Mouse (Mus musculus) liver, embryonic 12.5 days (tissue): ENCODE data around the gene Abhd2. TPM values are rescaled to one million over a fixed set of nuclear protein-coding genes. Genes with fewer than 3 reads are reported as not detected.

ENCODE experiments used
- ATAC-seq: fragments of 200-750 bp; cut with Nextera tagmentation; 2 replicates; pipeline ENCODE4 v1.8.0; 2017; ENCODE audit warnings: moderate number of reproducible peaks, mild to moderate bottlenecking, moderate library complexity
- H3K27ac ChIP-seq: fragments of 300-500 bp; sonication (generic); 2 replicates; pipeline ENCODE4 v1.5.1; 2016; ENCODE audit warnings: mild to moderate bottlenecking
- H3K27me3 ChIP-seq: fragments of 300-500 bp; sonication (generic); replicated peaks from 2 replicates; pipeline ENCODE4 v1.6.1; 2016; ENCODE audit warnings: mild to moderate bottlenecking, moderate library complexity
- H3K36me3 ChIP-seq: fragments of 300-500 bp; sonication (generic); 2 replicates; pipeline ENCODE4 v1.6.1; 2016; ENCODE audit warnings: mild to moderate bottlenecking, moderate library complexity
- H3K4me1 ChIP-seq: fragments of 300-500 bp; sonication (generic); 2 replicates; pipeline ENCODE4 v1.6.1; 2016
- H3K4me2 ChIP-seq: fragments of 300-500 bp; sonication (generic); 2 replicates; pipeline ENCODE4 v1.6.1; 2016; ENCODE audit warnings: mild to moderate bottlenecking, moderate library complexity
- H3K4me3 ChIP-seq: fragments of 300-500 bp; sonication (generic); 2 replicates; pipeline ENCODE4 v1.5.1; 2016; ENCODE audit warnings: mild to moderate bottlenecking, moderate library complexity
- H3K9ac ChIP-seq: fragments of 300-500 bp; sonication (generic); 2 replicates; pipeline ENCODE4 v1.6.1; 2016; ENCODE audit warnings: mild to moderate bottlenecking, moderate library complexity
- H3K9me3 ChIP-seq: fragments of 300-500 bp; sonication (generic); replicated peaks from 2 replicates; pipeline ENCODE4 v1.6.1; 2016; ENCODE audit warnings: mild to moderate bottlenecking, moderate library complexity
- WGBS: fragments of 180-500 bp; shearing (Covaris S2); methylation state at CpG from one replicate; pipeline ENCODE4 v1.1.7; 2016; ENCODE audit not compliant: insufficient replicate concordance; 5-methylcytosine and 5-hydroxymethylcytosine counted together
- polyA plus RNA-seq: library from polyadenylated mRNA; unstranded; fragments of >200 nt; fragmentation: Nextera tagmentation; extraction: Ambion mirVana; gene quantifications from 2 replicates; pipeline ENCODE4 v1.2.1, GENCODE M21; 2016

Abhd2 gene
- polyA plus RNA-seq, 1 experiment from 2014 or later: 9.6 TPM

GRCm38 (mm10) chr7:79313519-79314059 is 40.6 kb downstream of the Abhd2 start:
- H3K4me3 ChIP-seq: no peak overlapping the region
- no peaks in the 10 kb centered on the region for H3K27me3 ChIP-seq
- no peak overlapping the region for H3K9ac ChIP-seq
- no peaks in the 10 kb centered on the region for H3K9me3 ChIP-seq
- H3K4me1 ChIP-seq: peaks cover 93% of the 10 kb centered on the region
- H3K27ac ChIP-seq: peak overlapping the region; percentile 47
- H3K36me3 ChIP-seq: 0 out of 2 replicates have a peak, but pooled peaks cover 7% of the 10 kb centered on the region
- H3K4me2 ChIP-seq: peak overlapping the region; percentile 24
- WGBS: 20% methylated on average over 12 of the region's 12 CpGs
- ATAC-seq: peak; percentile 33; the same call in 1 of the 2 replicates

- Histone ChIP-seq H3K36me3 (0 out of 2 replicates have a peak, but pooled peaks cover 5% of the 10 kb centered on the region), H3K4me2 (no peak overlapping the region), H3K9me3 (no peaks in the 10 kb centered on the region), H3K27ac (no peak overlapping the region), H3K9ac (no peak overlapping the region), H3K27me3 (no peaks in the 10 kb centered on the region), H3K4me1 (peaks cover 85% of the 10 kb centered on the region), H3K4me3 (no peak overlapping the region)
- WGBS: 32% methylated on average over 5 of the region's 5 CpGs
- ATAC-seq: no peak
These were observed 41.5 kb downstream of the Abhd2 start for GRCm38 (mm10) chr7:79314517-79314916.

GRCm38 (mm10) chr7:79315149-79315548 is 42.1 kb downstream of the Abhd2 start:
- Histone ChIP-seq H3K36me3 (0 out of 2 replicates have a peak, but pooled peaks cover 4% of the 10 kb centered on the region), H3K4me3 (no peak overlapping the region), H3K27me3 (no peaks in the 10 kb centered on the region), H3K27ac (no peak overlapping the region), H3K9ac (no peak overlapping the region), H3K4me2 (no peak overlapping the region), H3K4me1 (peaks cover 78% of the 10 kb centered on the region), H3K9me3 (no peaks in the 10 kb centered on the region)
- ATAC-seq: no peak
- WGBS: 32% methylated on average over 8 of the region's 8 CpGs

GRCm38 (mm10) chr7:79316069-79316695 is 43.2 kb downstream of the Abhd2 start:
- H3K4me1 ChIP-seq: peaks cover 69% of the 10 kb centered on the region
- H3K4me2 ChIP-seq: no peak overlapping the region

GRCm38 (mm10) chr7:79317576-79317975 is 44.6 kb downstream of the Abhd2 start:
- ATAC-seq: no peak
- Histone ChIP-seq H3K4me1 (peaks cover 55% of the 10 kb centered on the region), H3K9ac (no peak overlapping the region), H3K27me3 (no peaks in the 10 kb centered on the region), H3K4me2 (no peak overlapping the region), H3K27ac (no peak overlapping the region), H3K36me3 (peaks cover 8% of the 10 kb centered on the region; the same call in 1 of the 2 replicates), H3K4me3 (no peak overlapping the region), H3K9me3 (no peaks in the 10 kb centered on the region)
- WGBS: 69% methylated on average over 7 of the region's 7 CpGs

More at GRCm38 (mm10) chr7:79316069-79316695, 43.2 kb downstream of the Abhd2 start:
- Histone ChIP-seq H3K27me3 (no peaks in the 10 kb centered on the region), H3K9ac (no peak overlapping the region), H3K36me3 (0 out of 2 replicates have a peak, but pooled peaks cover 4% of the 10 kb centered on the region), H3K27ac (no peak overlapping the region), H3K9me3 (no peaks in the 10 kb centered on the region), H3K4me3 (no peak overlapping the region)
- ATAC-seq: no peak
- WGBS: 64% methylated on average over 10 of the region's 10 CpGs

- no peak for ATAC-seq
- Histone ChIP-seq H3K36me3 (peaks cover 13% of the 10 kb centered on the region), H3K9ac (no peak overlapping the region), H3K27me3 (no peaks in the 10 kb centered on the region), H3K9me3 (no peaks in the 10 kb centered on the region), H3K4me3 (no peak overlapping the region), H3K27ac (no peak overlapping the region), H3K4me1 (peaks cover 48% of the 10 kb centered on the region), H3K4me2 (no peak overlapping the region)
- WGBS: 19% methylated on average over 13 of the region's 13 CpGs
These were observed 45.3 kb downstream of the Abhd2 start for GRCm38 (mm10) chr7:79318110-79318801.

GRCm38 (mm10) chr7:79323855-79324254 is 50.9 kb downstream of the Abhd2 start:
- no peak overlapping the region for H3K9ac ChIP-seq
- ATAC-seq: no peak
- H3K4me2 ChIP-seq: no peak overlapping the region
- no peak overlapping the region for H3K4me3 ChIP-seq
- no peaks in the 10 kb centered on the region for H3K9me3 ChIP-seq
- H3K4me1 ChIP-seq: no peaks in the 10 kb centered on the region
- H3K36me3 ChIP-seq: peaks cover 63% of the 10 kb centered on the region
- no peak overlapping the region for H3K27ac ChIP-seq
- WGBS: 76% methylated on average over 8 of the region's 8 CpGs
- H3K27me3 ChIP-seq: no peaks in the 10 kb centered on the region

GRCm38 (mm10) chr7:79328769-79329168 is 55.8 kb downstream of the Abhd2 start:
- no peaks in the 10 kb centered on the region for H3K4me1 ChIP-seq
- no peak overlapping the region for H3K4me2 ChIP-seq
- no peak overlapping the region for H3K4me3 ChIP-seq
- H3K9ac ChIP-seq: no peak overlapping the region
- WGBS: 87% methylated on average over 5 of the region's 5 CpGs
- H3K27me3 ChIP-seq: no peaks in the 10 kb centered on the region
- ATAC-seq: no peak
- peaks cover 85% of the 10 kb centered on the region for H3K36me3 ChIP-seq
- H3K27ac ChIP-seq: no peak overlapping the region
- no peaks in the 10 kb centered on the region for H3K9me3 ChIP-seq

- Histone ChIP-seq H3K9ac (no peak overlapping the region), H3K4me3 (no peak overlapping the region), H3K27me3 (no peaks in the 10 kb centered on the region), H3K9me3 (no peaks in the 10 kb centered on the region), H3K36me3 (peaks cover 85% of the 10 kb centered on the region), H3K4me1 (no peaks in the 10 kb centered on the region), H3K27ac (no peak overlapping the region), H3K4me2 (no peak overlapping the region)
- no peak for ATAC-seq
- WGBS: 88% methylated on average over 10 of the region's 10 CpGs
These were observed 58.2 kb downstream of the Abhd2 start for GRCm38 (mm10) chr7:79331197-79331596.

GRCm38 (mm10) chr7:79333419-79333818 is 60.4 kb downstream of the Abhd2 start:
- Histone ChIP-seq H3K4me3 (no peak overlapping the region), H3K36me3 (peaks cover 72% of the 10 kb centered on the region), H3K4me1 (no peaks in the 10 kb centered on the region), H3K9ac (no peak overlapping the region), H3K9me3 (no peaks in the 10 kb centered on the region), H3K27ac (no peak overlapping the region), H3K4me2 (no peak overlapping the region), H3K27me3 (no peaks in the 10 kb centered on the region)
- 69% methylated on average over 3 of the region's 3 CpGs for WGBS
- no peak for ATAC-seq

GRCm38 (mm10) chr7:79336362-79336910 is 63.4 kb downstream of the Abhd2 start:
- Histone ChIP-seq H3K4me2 (no peak overlapping the region), H3K9ac (no peak overlapping the region), H3K4me1 (no peaks in the 10 kb centered on the region), H3K4me3 (no peak overlapping the region), H3K9me3 (no peaks in the 10 kb centered on the region), H3K27ac (no peak overlapping the region), H3K36me3 (peaks cover 42% of the 10 kb centered on the region), H3K27me3 (no peaks in the 10 kb centered on the region)
- WGBS: 91% methylated on average over 8 of the region's 8 CpGs
- ATAC-seq: no peak

GRCm38 (mm10) chr7:79345902-79346301 is 72.9 kb downstream of the Abhd2 start:
- no peak overlapping the region for H3K4me2 ChIP-seq
- H3K9ac ChIP-seq: no peak overlapping the region
- H3K27ac ChIP-seq: no peak overlapping the region
- no peaks in the 10 kb centered on the region for H3K9me3 ChIP-seq
- no peaks in the 10 kb centered on the region for H3K4me1 ChIP-seq
- peaks cover 77% of the 10 kb centered on the region for H3K36me3 ChIP-seq
- no peak overlapping the region for H3K4me3 ChIP-seq
- no peaks in the 10 kb centered on the region for H3K27me3 ChIP-seq
- 44% methylated on average over 4 of the region's 4 CpGs for WGBS
- ATAC-seq: no peak
